Mouse (Mus musculus) lung, postnatal 0 days (tissue): ENCODE measurements around the gene Gria2. TPM values are rescaled to one million over a fixed set of nuclear protein-coding genes. Genes with fewer than 3 reads are reported as not detected.

ENCODE experiments used
- ATAC-seq: fragments of 200-750 bp; cut with Nextera tagmentation; 2 replicates; pipeline ENCODE4 v1.8.0; 2017; ENCODE audit warnings: moderate library complexity
- DNase-seq: peaks from one replicate; pipeline ENCODE4 v3.0.0-alpha.2; 2016; ENCODE audit warnings: low spot score
- H3K27ac ChIP-seq: fragments of 300-500 bp; sonication (generic); 2 replicates; pipeline ENCODE4 v1.5.1; 2014; ENCODE audit warnings: antibody characterized with exemption, mild to moderate bottlenecking, low read length, mixed read lengths
- H3K27me3 ChIP-seq: fragments of 300-500 bp; sonication (generic); replicated peaks from 2 replicates; pipeline ENCODE4 v1.6.1; 2014; ENCODE audit warnings: low read length, mixed read lengths; ENCODE audit not compliant: insufficient read depth
- H3K36me3 ChIP-seq: fragments of 300-500 bp; sonication (generic); 2 replicates; pipeline ENCODE4 v1.6.1; 2014; ENCODE audit warnings: low read length, mixed read lengths; ENCODE audit not compliant: insufficient read depth
- H3K4me1 ChIP-seq: fragments of 300-500 bp; sonication (generic); 2 replicates; pipeline ENCODE4 v1.6.1; 2014; ENCODE audit warnings: antibody characterized with exemption, low read depth, low read length, mixed read lengths; ENCODE audit not compliant: insufficient read depth
- H3K4me2 ChIP-seq: fragments of 300-500 bp; sonication (generic); replicated peaks from 2 replicates; pipeline ENCODE4 v1.6.1; 2014; ENCODE audit warnings: low read depth, mild to moderate bottlenecking, low read length, moderate library complexity, mixed read lengths
- H3K4me3 ChIP-seq: fragments of 300-500 bp; sonication (generic); 2 replicates; pipeline ENCODE4 v1.5.1; 2014; ENCODE audit warnings: low read depth, low read length
- H3K9ac ChIP-seq: fragments of 300-500 bp; sonication (generic); replicated peaks from 2 replicates; pipeline ENCODE4 v1.6.1; 2014; ENCODE audit warnings: low read depth, mild to moderate bottlenecking
- H3K9me3 ChIP-seq: fragments of 300-500 bp; sonication (generic); 2 replicates; pipeline ENCODE4 v1.6.1; 2016; ENCODE audit warnings: low read length, mixed read lengths
- CTCF ChIP-seq: IDR thresholded peaks from 2 replicates; pipeline ENCODE4 v1.5.1; 2016; ENCODE audit warnings: antibody characterized with exemption, mild to moderate bottlenecking
- EP300 ChIP-seq: IDR thresholded peaks from 2 replicates; pipeline ENCODE4 v1.6.1; 2016; ENCODE audit warnings: antibody characterized with exemption, mild to moderate bottlenecking, control low read depth
- WGBS: fragments of 180-500 bp; shearing (Covaris S2); extraction: QIAGEN DNeasy Blood & Tissue Kit; methylation state at CpG from one replicate; pipeline ENCODE4 v1.1.7; 2014; 5-methylcytosine and 5-hydroxymethylcytosine counted together
- polyA plus RNA-seq: library from polyadenylated mRNA; unstranded; fragments of >200 nt; fragmentation: Nextera tagmentation; extraction: Ambion mirVana; gene quantifications from 2 replicates; pipeline ENCODE4 v1.2.1, GENCODE M21; 2015

Gria2 gene
- polyA plus RNA-seq, 1 experiment from 2014 or later = 0.11 TPM

GRCm38 (mm10) chr3:80800995-80801826 lies 1.4 kb downstream of the Gria2 start:
- ATAC-seq (no peak), DNase-seq (no peak)
- Histone ChIP-seq H3K27ac (no peak overlapping the region), H3K9me3 (no peaks in the 10 kb centered on the region), H3K27me3 (peaks cover 24% of the 10 kb centered on the region), H3K4me1 (peaks cover 4% of the 10 kb centered on the region; the same call in 1 of the 2 replicates), H3K4me2 (peak overlapping the region; percentile 27), H3K36me3 (no peaks in the 10 kb centered on the region), H3K9ac (no peak overlapping the region), H3K4me3 (no peak overlapping the region)
- 10% methylated on average over 32 of the region's 33 CpGs for WGBS
- no peak for TF ChIP-seq CTCF
- no peak for TF ChIP-seq EP300

GRCm38 (mm10) chr3:80800299-80800994 lies 2.2 kb downstream of the Gria2 start:
- Histone ChIP-seq H3K4me2 (peak overlapping the region; percentile 27), H3K36me3 (no peaks in the 10 kb centered on the region), H3K9me3 (no peaks in the 10 kb centered on the region), H3K27me3 (peaks cover 24% of the 10 kb centered on the region), H3K27ac (no peak overlapping the region), H3K4me1 (peaks cover 4% of the 10 kb centered on the region; the same call in 1 of the 2 replicates), H3K9ac (no peak overlapping the region), H3K4me3 (no peak overlapping the region)
- DNase-seq = peak; percentile 4
- WGBS = 2% methylated on average over 29 of the region's 29 CpGs
- TF ChIP-seq EP300 = no peak
- TF ChIP-seq CTCF = no peak
- ATAC-seq = no peak

- Histone ChIP-seq H3K4me1 (peaks cover 4% of the 10 kb centered on the region; the same call in 1 of the 2 replicates), H3K27ac (no peak overlapping the region), H3K4me3 (no peak overlapping the region), H3K27me3 (peaks cover 24% of the 10 kb centered on the region), H3K4me2 (no peak overlapping the region), H3K9me3 (no peaks in the 10 kb centered on the region), H3K9ac (no peak overlapping the region), H3K36me3 (no peaks in the 10 kb centered on the region)
- TF ChIP-seq CTCF (no peak), EP300 (no peak)
- 77% methylated on average over 1 of the region's 1 CpGs for WGBS
- DNase-seq = no peak
- ATAC-seq = no peak
These were observed 4.7 kb downstream of the Gria2 start for GRCm38 (mm10) chr3:80797935-80798334.

GRCm38 (mm10) chr3:80796764-80797163 lies 5.9 kb downstream of the Gria2 start:
- no peaks in the 10 kb centered on the region for H3K36me3 ChIP-seq
- no peak overlapping the region for H3K27ac ChIP-seq
- H3K9me3 ChIP-seq = no peaks in the 10 kb centered on the region
- TF ChIP-seq EP300 = no peak
- TF ChIP-seq CTCF = no peak
- no peaks in the 10 kb centered on the region for H3K4me1 ChIP-seq
- DNase-seq (no peak), ATAC-seq (no peak)
- H3K4me3 ChIP-seq = no peak overlapping the region
- peaks cover 14% of the 10 kb centered on the region for H3K27me3 ChIP-seq
- H3K4me2 ChIP-seq = no peak overlapping the region
- H3K9ac ChIP-seq = no peak overlapping the region

GRCm38 (mm10) chr3:80795284-80795683 lies 7.4 kb downstream of the Gria2 start:
- Histone ChIP-seq H3K27me3 (0 out of 2 replicates have a peak, but pooled peaks cover under 1% of the 10 kb centered on the region), H3K4me2 (no peak overlapping the region), H3K27ac (no peak overlapping the region), H3K36me3 (no peaks in the 10 kb centered on the region), H3K4me1 (no peaks in the 10 kb centered on the region), H3K9me3 (no peaks in the 10 kb centered on the region), H3K9ac (no peak overlapping the region), H3K4me3 (no peak overlapping the region)
- WGBS = 67% methylated on average over 2 of the region's 2 CpGs
- TF ChIP-seq CTCF = no peak
- no peak for TF ChIP-seq EP300
- ATAC-seq (no peak), DNase-seq (no peak)

GRCm38 (mm10) chr3:80787116-80787744 lies 15.4 kb downstream of the Gria2 start:
- Histone ChIP-seq H3K4me1 (no peaks in the 10 kb centered on the region), H3K27me3 (no peaks in the 10 kb centered on the region)

More at GRCm38 (mm10) chr3:80787116-80787744, 15.4 kb downstream of the Gria2 start:
- no peak for DNase-seq
- ATAC-seq = no peak
- no peak for TF ChIP-seq EP300
- no peak for TF ChIP-seq CTCF
- no peak overlapping the region for H3K4me2 ChIP-seq
- 63% methylated on average over 3 of the region's 3 CpGs for WGBS
- no peak overlapping the region for H3K27ac ChIP-seq
- H3K9me3 ChIP-seq = no peaks in the 10 kb centered on the region
- no peaks in the 10 kb centered on the region for H3K36me3 ChIP-seq
- no peak overlapping the region for H3K4me3 ChIP-seq
- no peak overlapping the region for H3K9ac ChIP-seq
